In the genomic region with DNA sequence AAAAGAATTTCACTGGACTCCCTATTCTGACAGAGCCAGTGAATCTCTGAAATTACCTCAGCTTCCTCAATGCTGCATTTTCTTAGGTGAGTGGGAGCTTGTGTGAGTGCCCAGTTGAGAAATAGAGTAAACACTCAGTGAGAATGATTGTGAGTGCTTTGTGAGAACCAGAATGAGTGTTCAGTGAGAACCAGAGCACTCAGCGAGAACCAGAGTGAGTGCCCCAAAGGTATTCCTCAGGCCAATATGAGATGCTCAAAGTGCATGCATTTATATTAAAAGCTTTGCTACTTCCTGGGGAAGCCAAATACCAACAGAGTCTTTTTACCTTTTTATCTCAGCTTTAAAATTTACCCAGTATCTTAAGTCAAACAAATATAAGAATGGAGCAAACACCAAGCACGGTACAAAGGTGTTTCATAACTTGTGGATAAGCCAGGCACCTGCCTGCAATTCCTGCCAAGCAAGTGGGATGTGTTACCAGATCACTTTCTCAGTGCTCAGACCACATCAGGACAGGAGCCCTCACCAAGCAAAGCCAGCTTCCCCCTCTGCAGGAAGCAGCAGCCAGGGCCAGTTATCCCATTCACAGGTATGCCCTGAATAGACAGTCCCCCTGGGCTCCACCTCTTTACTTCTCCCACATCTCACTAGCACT, we compare ENCODE assay signal across 23 mouse cellular contexts. TPM values are rescaled to one million over a fixed set of nuclear protein-coding genes. Genes with fewer than 3 reads are reported as not detected.
DNase-seq lines count a peak whose midpoint lies in the region; ATAC-seq lines count a peak whose summit lies in the region.
"Had no signal": no experiment of that assay in that cellular context is flagged by ENCODE, and none has a peak within 500 bp of the region (broad histone marks: within the 10 kb centered on the region; RNA-seq: fewer than 3 reads in every experiment).

No protein-coding gene starts in this region.

- no peak overlapping the region for H3K4me2 ChIP-seq in intestine, embryonic 15.5 days (replicated peaks)
- H3K4me2 ChIP-seq in intestine, embryonic 16.5 days (ENCODE audit: low read depth, low read length): no peak overlapping the region
- no peak overlapping the region for H3K4me2 ChIP-seq in lung, embryonic 15.5 days
- no peak overlapping the region for H3K4me2 ChIP-seq in stomach, embryonic 14.5 days (replicated peaks; ENCODE audit: low read depth, low read length)
- H3K4me2 ChIP-seq: embryonic facial prominence, embryonic 15.5 days; forebrain, embryonic 15.5 days; hindbrain, embryonic 13.5 days had no signal

- WGBS in intestine, embryonic 15.5 days: 61% methylated on average over 2 of the region's 2 CpGs
- 67% methylated on average over 2 of the region's 2 CpGs for WGBS in intestine, embryonic 16.5 days
- 55% methylated on average over 2 of the region's 2 CpGs for WGBS in lung, embryonic 15.5 days
- WGBS in stomach, embryonic 14.5 days: 59% methylated on average over 2 of the region's 2 CpGs

- no peak overlapping the region for H3K9ac ChIP-seq in intestine, embryonic 15.5 days
- no peak overlapping the region for H3K9ac ChIP-seq in intestine, embryonic 16.5 days (ENCODE audit: low read depth, low read length)
- no peak overlapping the region for H3K9ac ChIP-seq in lung, embryonic 15.5 days
- no peak overlapping the region for H3K9ac ChIP-seq in stomach, embryonic 14.5 days (replicated peaks; ENCODE audit: low read depth, low read length)
- H3K9ac ChIP-seq: embryonic facial prominence, embryonic 15.5 days; forebrain, embryonic 15.5 days; hindbrain, embryonic 13.5 days had no signal

- H3K27me3 ChIP-seq in intestine, embryonic 15.5 days (replicated peaks): no peaks in the 10 kb centered on the region
- no peaks in the 10 kb centered on the region for H3K27me3 ChIP-seq in intestine, embryonic 16.5 days (replicated peaks; ENCODE audit: control insufficient read depth, insufficient read depth, low read length)
- no peaks in the 10 kb centered on the region for H3K27me3 ChIP-seq in lung, embryonic 15.5 days
- H3K27me3 ChIP-seq in stomach, embryonic 14.5 days (ENCODE audit: control insufficient read depth, insufficient read depth, low read length): no peaks in the 10 kb centered on the region
- H3K27me3 ChIP-seq: embryonic facial prominence, embryonic 15.5 days; forebrain, embryonic 15.5 days; hindbrain, embryonic 13.5 days had no signal

- no peak for DNase-seq in lung, postnatal 10 days
- DNase-seq in adrenal gland, adult 2 months: no peak
- no peak for DNase-seq in left cerebral cortex, adult 11 months (ENCODE audit: low spot score)
- no peak for DNase-seq in urinary bladder, postnatal 36 days (ENCODE audit: low spot score in 2 of 2)
- DNase-seq: adrenal gland, postnatal 14 days; cerebellum, adult 2 months; cerebellum, postnatal 10 days; embryo, embryonic 11 days; gastrocnemius, postnatal 36 days; heart, adult 18-20 months; heart, postnatal 10 days had no signal

- H3K9me3 ChIP-seq in intestine, embryonic 15.5 days: no peaks in the 10 kb centered on the region
- H3K9me3 ChIP-seq in intestine, embryonic 16.5 days (ENCODE audit: control insufficient read depth, low read length): no peaks in the 10 kb centered on the region
- no peaks in the 10 kb centered on the region for H3K9me3 ChIP-seq in lung, embryonic 15.5 days
- no peaks in the 10 kb centered on the region for H3K9me3 ChIP-seq in stomach, embryonic 14.5 days (ENCODE audit: control insufficient read depth, low read depth, low read length)
- H3K9me3 ChIP-seq: embryonic facial prominence, embryonic 15.5 days; forebrain, embryonic 10.5 days; forebrain, embryonic 15.5 days; heart, embryonic 10.5 days; hindbrain, embryonic 13.5 days had no signal

- H3K27ac ChIP-seq in intestine, embryonic 15.5 days: no peak overlapping the region
- H3K27ac ChIP-seq in intestine, embryonic 16.5 days (ENCODE audit: low read length): no peak overlapping the region
- H3K27ac ChIP-seq in lung, embryonic 15.5 days: peak overlapping the region; percentile 71
- H3K27ac ChIP-seq in stomach, embryonic 14.5 days (ENCODE audit: low read length): peak overlapping the region; percentile 53; the same call in 1 of the 2 replicates
- H3K27ac ChIP-seq: embryonic facial prominence, embryonic 15.5 days; forebrain, embryonic 10.5 days; forebrain, embryonic 15.5 days; heart, embryonic 10.5 days; hindbrain, embryonic 13.5 days had no signal

- H3K36me3 ChIP-seq in intestine, embryonic 15.5 days: no peaks in the 10 kb centered on the region
- no peaks in the 10 kb centered on the region for H3K36me3 ChIP-seq in intestine, embryonic 16.5 days (ENCODE audit: control insufficient read depth, insufficient read depth, low read length)
- no peaks in the 10 kb centered on the region for H3K36me3 ChIP-seq in lung, embryonic 15.5 days
- no peaks in the 10 kb centered on the region for H3K36me3 ChIP-seq in stomach, embryonic 14.5 days (ENCODE audit: control insufficient read depth, insufficient read depth, low read length)
- H3K36me3 ChIP-seq: embryonic facial prominence, embryonic 15.5 days; forebrain, embryonic 10.5 days; forebrain, embryonic 15.5 days; heart, embryonic 10.5 days; hindbrain, embryonic 13.5 days had no signal

- ATAC-seq in intestine, embryonic 15.5 days: 0 out of 2 replicates have a peak, but pooled peaks have one; percentile 39
- no peak for ATAC-seq in intestine, embryonic 16.5 days
- peak; percentile 41; the same call in 1 of the 2 replicates for ATAC-seq in lung, embryonic 15.5 days (ENCODE audit: borderline replicate concordance, extremely low read depth, low FRiP score, low TSS enrichment)
- peak; percentile 72 for ATAC-seq in stomach, embryonic 14.5 days (ENCODE audit: insufficient number of reproducible peaks, insufficient read depth, low FRiP score, low read depth)
- ATAC-seq: forebrain, embryonic 15.5 days had no signal

- H3K4me1 ChIP-seq in intestine, embryonic 15.5 days (replicated peaks): no peaks in the 10 kb centered on the region
- H3K4me1 ChIP-seq in intestine, embryonic 16.5 days (ENCODE audit: control insufficient read depth, insufficient read depth, low read length): no peaks in the 10 kb centered on the region
- H3K4me1 ChIP-seq in lung, embryonic 15.5 days: peaks cover 12% of the 10 kb centered on the region; the same call in 1 of the 2 replicates
- H3K4me1 ChIP-seq in stomach, embryonic 14.5 days (ENCODE audit: control insufficient read depth, insufficient read depth, low read length): 0 out of 2 replicates have a peak, but pooled peaks cover 5% of the 10 kb centered on the region
- H3K4me1 ChIP-seq: forebrain, embryonic 10.5 days; forebrain, embryonic 15.5 days; hindbrain, embryonic 13.5 days had no signal

- H3K4me3 ChIP-seq in intestine, embryonic 15.5 days (replicated peaks): no peak overlapping the region
- no peak overlapping the region for H3K4me3 ChIP-seq in intestine, embryonic 16.5 days (ENCODE audit: low read length)
- H3K4me3 ChIP-seq in lung, embryonic 15.5 days: no peak overlapping the region
- no peak overlapping the region for H3K4me3 ChIP-seq in stomach, embryonic 14.5 days (ENCODE audit: low read depth, low read length)
- H3K4me3 ChIP-seq: embryonic facial prominence, embryonic 15.5 days; erythroblast, embryonic 14.5 days; forebrain, embryonic 10.5 days; forebrain, embryonic 15.5 days; heart, embryonic 10.5 days; hindbrain, embryonic 13.5 days had no signal

RNA-seq across cellular contexts. Expression of gene Kcnj15, which starts 22.3 kb away (rescaled TPM):
- polyA plus RNA-seq in intestine, embryonic 15.5 days (2015; fragmentation: Nextera tagmentation; extraction: Ambion mirVana): 0.28 and 0.29 TPM in 2 replicates
- polyA plus RNA-seq in intestine, embryonic 16.5 days (2015; fragmentation: Nextera tagmentation; extraction: Ambion mirVana): 0.26 and 0.27 TPM in 2 replicates
- polyA plus RNA-seq in lung, embryonic 15.5 days (2015; fragmentation: Nextera tagmentation; extraction: Ambion mirVana): 1.8 and 1.9 TPM in 2 replicates
- 5.0 and 5.3 TPM in 2 replicates for polyA plus RNA-seq in stomach, embryonic 14.5 days (2014; fragmentation: Nextera tagmentation; extraction: Ambion mirVana)
- under 1 TPM; 0.32 to 0.55 TPM for total RNA-seq in adrenal gland, adult 2 months (2021)
- 0.26 and 0.45 TPM in 2 replicates for polyA plus RNA-seq in adrenal gland, adult 2 months (2012; rRNA removed)
- total RNA-seq: hematopoietic stem cell, adult 5-6 weeks; MEL had no signal
- polyA plus RNA-seq: cerebellum, adult 2 months had no signal

Comparison
In these comparisons a context has a peak if more than half of its experiments do, and no peak if none do; other contexts are left out.
1. H3K27ac ChIP-seq: peak in lung, embryonic 15.5 days (single experiment) and stomach, embryonic 14.5 days (single experiment); none in intestine, embryonic 15.5 days (single experiment) and intestine, embryonic 16.5 days (single experiment).